Mouse (Mus musculus) midbrain, embryonic 14.5 days (tissue): ENCODE measurements around the gene Gm28308. TPM values are rescaled to one million over a fixed set of nuclear protein-coding genes. Genes with fewer than 3 reads are reported as not detected.

Source experiments
- ATAC-seq: fragments of 200-750 bp; cut with Nextera tagmentation; 2 replicates; pipeline ENCODE4 v1.8.0; 2017; ENCODE audit warnings: moderate number of reproducible peaks, moderate library complexity; ENCODE audit not compliant: low FRiP score, low TSS enrichment
- DNase-seq: peaks from one replicate; pipeline ENCODE4 v3.0.0-alpha.2; 2015
- H3K27ac ChIP-seq: fragments of 300-500 bp; sonication (generic); replicated peaks from 2 replicates; pipeline ENCODE4 v1.5.1; 2014; ENCODE audit warnings: mild to moderate bottlenecking, low read depth, low read length, moderate library complexity
- H3K27me3 ChIP-seq: fragments of 300-500 bp; sonication (generic); 2 replicates; pipeline ENCODE4 v1.6.1; 2014; ENCODE audit warnings: low read length, control low read depth, mixed read lengths; ENCODE audit not compliant: control insufficient read depth, insufficient read depth
- H3K36me3 ChIP-seq: fragments of 300-500 bp; sonication (generic); 2 replicates; pipeline ENCODE4 v1.6.1; 2014; ENCODE audit warnings: low read length, control low read depth; ENCODE audit not compliant: control insufficient read depth, insufficient read depth
- H3K4me1 ChIP-seq: fragments of 300-500 bp; sonication (generic); 2 replicates; pipeline ENCODE4 v1.6.1; 2014; ENCODE audit warnings: mild to moderate bottlenecking, antibody characterized with exemption, low read length, control low read depth; ENCODE audit not compliant: control insufficient read depth, insufficient read depth
- H3K4me2 ChIP-seq: fragments of 300-500 bp; sonication (generic); 2 replicates; pipeline ENCODE4 v1.6.1; 2014; ENCODE audit warnings: mild to moderate bottlenecking, low read length, moderate library complexity
- H3K4me3 ChIP-seq: fragments of 300-500 bp; sonication (generic); replicated peaks from 2 replicates; pipeline ENCODE4 v1.5.1; 2014; ENCODE audit warnings: low read depth, low read length
- H3K9ac ChIP-seq: fragments of 300-500 bp; sonication (generic); replicated peaks from 2 replicates; pipeline ENCODE4 v1.6.1; 2014; ENCODE audit warnings: mild to moderate bottlenecking, low read length, moderate library complexity
- H3K9me3 ChIP-seq: fragments of 300-500 bp; sonication (generic); 2 replicates; pipeline ENCODE4 v1.6.1; 2016; ENCODE audit warnings: low read length, control low read depth, mixed read lengths; ENCODE audit not compliant: control insufficient read depth
- WGBS: fragments of 180-500 bp; shearing (Covaris S2); extraction: QIAGEN DNeasy Blood & Tissue Kit; methylation state at CpG from one replicate; pipeline ENCODE4 v1.1.7; 2014; 5-methylcytosine and 5-hydroxymethylcytosine counted together
- polyA plus RNA-seq: library from polyadenylated mRNA; unstranded; fragments of >200 nt; fragmentation: Nextera tagmentation; extraction: Ambion mirVana; gene quantifications from 2 replicates; pipeline ENCODE4 v1.2.1, GENCODE M21; 2014

The Gm28308 gene
- polyA plus RNA-seq, 1 experiment from 2014 or later = not detected

DNA sequence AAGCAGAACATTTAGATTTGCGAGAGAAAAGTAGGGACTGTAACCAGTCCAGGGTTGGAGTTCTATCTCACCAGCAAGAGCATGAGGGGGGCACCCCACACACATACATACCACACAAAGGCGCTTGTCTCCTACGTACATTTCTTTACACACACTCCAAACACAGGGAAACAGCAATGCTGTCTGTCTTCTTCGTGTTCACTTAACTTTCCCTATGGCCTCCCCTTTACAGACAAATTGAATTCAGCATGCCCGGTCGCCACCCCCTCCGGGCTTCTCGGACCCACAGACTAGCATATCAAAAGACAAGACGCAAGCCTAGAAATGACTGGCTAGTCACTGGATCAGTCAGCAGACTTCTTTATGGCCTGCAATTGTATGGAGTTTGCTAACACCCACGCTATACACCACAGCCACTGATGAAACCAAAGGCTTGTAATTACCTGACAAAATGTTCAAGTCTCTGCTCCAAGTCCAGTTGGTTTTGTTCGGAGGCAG lies 32.9 kb downstream of the Gm28308 start:
- H3K27me3 ChIP-seq = peaks cover 100% of the 10 kb centered on the region
- no peaks in the 10 kb centered on the region for H3K4me1 ChIP-seq
- H3K4me3 ChIP-seq = no peak overlapping the region
- no peak overlapping the region for H3K4me2 ChIP-seq
- H3K9me3 ChIP-seq = no peaks in the 10 kb centered on the region
- DNase-seq (no peak), ATAC-seq (no peak)
- H3K36me3 ChIP-seq = no peaks in the 10 kb centered on the region
- 2% methylated on average over 11 of the region's 11 CpGs for WGBS
- H3K27ac ChIP-seq = no peak overlapping the region
- no peak overlapping the region for H3K9ac ChIP-seq

DNA sequence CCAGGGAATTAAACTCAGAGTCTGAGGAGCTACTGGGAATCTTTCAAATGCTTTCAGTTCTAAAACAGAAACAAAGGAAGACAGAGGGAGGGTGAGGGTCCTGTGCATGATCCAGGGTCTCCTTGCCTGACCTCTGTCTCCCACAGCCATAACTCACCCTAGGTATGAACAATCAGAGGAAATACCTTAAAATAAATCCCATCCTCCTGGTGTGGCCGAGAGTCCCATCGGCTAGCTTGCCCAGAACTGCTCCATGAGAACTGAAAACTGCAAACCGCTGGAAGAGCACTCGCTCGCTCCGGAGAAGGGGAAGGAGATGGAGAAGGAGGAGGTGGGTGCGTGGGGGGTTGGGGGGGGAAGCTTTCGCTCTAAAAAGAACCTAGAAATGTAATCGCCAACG lies 33.4 kb downstream of the Gm28308 start:
- Histone ChIP-seq H3K4me1 (no peaks in the 10 kb centered on the region), H3K36me3 (no peaks in the 10 kb centered on the region), H3K27ac (no peak overlapping the region), H3K9ac (no peak overlapping the region), H3K27me3 (peaks cover 100% of the 10 kb centered on the region), H3K4me3 (no peak overlapping the region), H3K4me2 (no peak overlapping the region), H3K9me3 (no peaks in the 10 kb centered on the region)
- no peak for ATAC-seq
- no peak for DNase-seq
- WGBS = under 1% methylated on average over 10 of the region's 10 CpGs

DNA sequence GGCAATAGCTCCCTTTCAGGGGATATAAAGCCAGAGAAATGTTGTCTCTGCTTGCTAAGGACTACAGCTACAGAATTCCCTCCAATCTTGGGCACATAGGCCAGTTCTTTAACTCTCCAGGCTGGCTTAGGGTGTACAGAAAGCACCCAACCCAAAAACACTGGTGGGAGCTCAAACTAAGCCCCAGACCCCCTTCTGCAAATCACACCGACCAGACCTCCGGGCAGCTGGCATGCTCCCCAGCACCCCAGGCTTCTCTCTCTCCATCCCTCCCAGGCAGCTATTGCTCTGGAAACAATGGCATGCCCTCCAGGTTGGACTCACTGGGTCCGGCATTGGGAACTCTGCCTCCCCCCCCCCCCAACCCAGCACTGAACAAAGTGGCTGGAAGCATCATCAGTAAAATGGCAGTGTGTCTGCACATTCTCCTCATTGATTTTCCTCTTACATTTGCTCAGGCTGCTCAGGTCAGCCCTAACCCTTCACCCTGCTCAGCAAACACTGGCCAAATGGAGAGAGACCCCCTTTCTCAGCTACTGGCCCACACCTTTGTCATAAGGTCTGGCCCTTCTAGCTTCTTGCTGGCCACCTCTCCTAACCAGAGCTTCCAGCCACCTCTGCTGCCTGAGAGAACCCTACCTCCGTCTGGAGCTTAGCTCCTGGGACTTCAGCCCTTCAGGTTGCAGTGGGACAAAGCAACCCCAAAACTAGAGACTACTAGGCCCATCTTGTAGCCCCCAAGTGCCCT lies 34.0 kb downstream of the Gm28308 start:
- H3K4me1 ChIP-seq = no peaks in the 10 kb centered on the region
- no peaks in the 10 kb centered on the region for H3K9me3 ChIP-seq
- peaks cover 99% of the 10 kb centered on the region for H3K27me3 ChIP-seq
- WGBS = 1% methylated on average over 4 of the region's 4 CpGs
- H3K9ac ChIP-seq = no peak overlapping the region
- DNase-seq (no peak), ATAC-seq (no peak)
- H3K4me2 ChIP-seq = no peak overlapping the region
- H3K4me3 ChIP-seq = no peak overlapping the region
- H3K27ac ChIP-seq = no peak overlapping the region
- H3K36me3 ChIP-seq = no peaks in the 10 kb centered on the region

DNA sequence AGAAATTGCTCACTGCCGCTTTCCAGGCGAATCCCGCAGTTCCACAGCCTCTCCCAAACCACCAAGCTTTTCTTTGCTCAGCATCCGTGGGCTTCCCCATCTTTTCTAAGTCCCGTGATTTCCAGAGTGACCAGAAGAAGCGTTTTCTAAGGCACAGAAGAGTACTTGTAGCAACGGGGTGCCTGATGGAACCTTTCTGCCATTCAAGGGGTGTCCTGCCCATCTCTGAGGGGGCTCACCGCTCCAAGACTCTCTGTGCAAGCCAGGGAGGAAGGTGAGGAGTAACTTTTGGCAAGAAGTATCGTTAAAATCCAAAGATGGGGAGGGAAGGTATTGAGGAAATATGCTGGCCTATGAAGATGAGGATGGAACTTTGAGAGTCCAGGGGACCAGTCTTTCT lies 35.3 kb downstream of the Gm28308 start:
- Histone ChIP-seq H3K9me3 (no peaks in the 10 kb centered on the region), H3K27ac (no peak overlapping the region), H3K4me3 (no peak overlapping the region), H3K9ac (no peak overlapping the region), H3K36me3 (no peaks in the 10 kb centered on the region), H3K27me3 (peaks cover 99% of the 10 kb centered on the region), H3K4me2 (no peak overlapping the region), H3K4me1 (no peaks in the 10 kb centered on the region)
- ATAC-seq = no peak
- WGBS = 1% methylated on average over 9 of the region's 9 CpGs
- DNase-seq = no peak

DNA sequence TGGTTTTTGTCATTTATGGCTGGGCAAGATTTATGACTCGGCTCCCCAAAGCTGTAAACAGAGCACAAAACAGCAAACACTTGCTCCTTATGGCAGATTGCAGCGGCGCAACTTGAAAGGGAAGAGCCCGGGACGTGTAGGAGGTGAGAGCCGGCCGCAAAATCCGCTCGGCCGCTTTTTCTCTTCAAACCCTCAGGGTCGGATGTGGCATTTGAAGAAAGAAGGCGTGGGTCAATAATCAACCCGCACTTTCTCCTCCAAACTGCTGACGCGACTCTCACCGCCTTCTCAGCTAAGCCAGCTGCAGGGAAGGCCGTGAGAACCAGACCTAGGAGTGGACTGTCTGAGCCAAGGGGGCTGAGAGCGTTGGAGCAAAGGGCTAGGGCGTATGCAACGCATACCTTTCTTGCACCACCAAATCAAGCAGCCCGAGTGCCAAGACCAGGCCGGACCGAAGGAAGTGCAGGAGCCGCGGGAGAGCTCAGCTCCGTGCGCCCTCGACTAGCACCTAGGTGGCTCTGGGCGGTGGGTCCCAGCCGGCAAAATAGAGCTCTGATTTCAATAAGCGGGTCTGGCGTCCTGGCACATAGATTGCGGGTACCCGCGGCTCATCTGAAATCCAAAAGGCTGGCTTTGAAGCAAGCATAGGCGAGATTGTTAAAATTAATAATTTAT lies 35.9 kb downstream of the Gm28308 start, which contains the start of gene 5730596B20Rik:
Gene 5730596B20Rik, plus strand, starts transcription at position 438 of the 675 bp plus-strand sequence.
- Histone ChIP-seq H3K4me3 (no peak within 1 kb of the TSS), H3K27ac (no peak within 1 kb of the TSS), H3K9ac (no peak within 1 kb of the TSS), H3K9me3 (no peaks in the 10 kb centered on the region), H3K27me3 (peaks cover 99% of the 10 kb centered on the region), H3K4me1 (no peaks in the 10 kb centered on the region), H3K4me2 (no peak within 1 kb of the TSS), H3K36me3 (no peaks in the 10 kb centered on the region)
- under 1% methylated on average over 36 of the region's 36 CpGs for WGBS
- DNase-seq (no peak), ATAC-seq (no peak)

DNA sequence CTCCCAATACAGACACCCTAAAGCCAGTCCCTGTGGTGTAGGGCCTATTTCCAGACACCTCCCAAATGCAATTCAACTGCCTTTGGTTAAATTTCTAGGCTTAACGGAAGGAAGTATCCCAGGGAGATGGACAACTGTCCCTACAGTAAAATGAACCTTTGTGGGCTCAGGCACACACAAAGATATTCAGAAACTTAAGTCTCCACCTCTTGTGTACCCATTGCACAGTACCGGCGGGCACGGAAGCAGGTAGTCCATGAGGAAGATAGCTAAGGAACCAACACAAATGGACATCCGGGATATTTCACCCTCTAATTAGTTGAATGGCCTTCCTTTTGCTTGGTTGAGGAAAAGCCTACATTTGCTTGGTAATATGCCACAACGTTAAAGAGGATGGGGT lies 36.7 kb downstream of the Gm28308 start:
- Histone ChIP-seq H3K4me3 (no peak overlapping the region), H3K9ac (no peak overlapping the region)
- DNase-seq = no peak

DNA sequence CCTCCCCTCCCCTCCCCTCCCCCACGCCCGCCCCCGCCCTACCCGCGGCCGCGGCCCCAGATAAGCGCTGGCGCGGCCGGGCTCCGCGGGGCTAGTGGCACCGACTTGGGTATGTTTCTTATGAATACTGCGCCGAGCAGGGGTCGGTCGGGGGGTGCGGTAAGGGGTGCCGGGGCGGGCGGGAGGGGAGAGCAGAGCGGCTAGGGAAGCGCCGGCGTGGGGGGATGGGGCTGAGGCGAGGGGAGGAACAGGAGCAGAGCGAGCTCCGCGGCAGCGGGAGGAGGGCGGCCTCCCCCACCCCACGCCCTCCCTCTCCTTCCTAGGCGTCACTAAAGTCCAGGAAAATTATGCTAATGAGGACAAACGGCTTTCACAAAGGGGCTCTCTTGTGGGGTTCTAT lies 37.3 kb downstream of the Gm28308 start:
- ATAC-seq (no peak), DNase-seq (no peak)
- Histone ChIP-seq H3K36me3 (no peaks in the 10 kb centered on the region), H3K27ac (no peak overlapping the region), H3K9me3 (no peaks in the 10 kb centered on the region), H3K27me3 (peaks cover 99% of the 10 kb centered on the region), H3K4me1 (no peaks in the 10 kb centered on the region), H3K9ac (no peak overlapping the region), H3K4me2 (no peak overlapping the region), H3K4me3 (no peak overlapping the region)
- WGBS = 2% methylated on average over 29 of the region's 35 CpGs

More for the DNA sequence above, 36.7 kb downstream of the Gm28308 start:
- no peaks in the 10 kb centered on the region for H3K4me1 ChIP-seq
- ATAC-seq = no peak
- H3K27me3 ChIP-seq = peaks cover 99% of the 10 kb centered on the region
- H3K9me3 ChIP-seq = no peaks in the 10 kb centered on the region
- WGBS = 2% methylated on average over 6 of the region's 6 CpGs
- H3K27ac ChIP-seq = no peak overlapping the region
- H3K4me2 ChIP-seq = no peak overlapping the region
- H3K36me3 ChIP-seq = no peaks in the 10 kb centered on the region

DNA sequence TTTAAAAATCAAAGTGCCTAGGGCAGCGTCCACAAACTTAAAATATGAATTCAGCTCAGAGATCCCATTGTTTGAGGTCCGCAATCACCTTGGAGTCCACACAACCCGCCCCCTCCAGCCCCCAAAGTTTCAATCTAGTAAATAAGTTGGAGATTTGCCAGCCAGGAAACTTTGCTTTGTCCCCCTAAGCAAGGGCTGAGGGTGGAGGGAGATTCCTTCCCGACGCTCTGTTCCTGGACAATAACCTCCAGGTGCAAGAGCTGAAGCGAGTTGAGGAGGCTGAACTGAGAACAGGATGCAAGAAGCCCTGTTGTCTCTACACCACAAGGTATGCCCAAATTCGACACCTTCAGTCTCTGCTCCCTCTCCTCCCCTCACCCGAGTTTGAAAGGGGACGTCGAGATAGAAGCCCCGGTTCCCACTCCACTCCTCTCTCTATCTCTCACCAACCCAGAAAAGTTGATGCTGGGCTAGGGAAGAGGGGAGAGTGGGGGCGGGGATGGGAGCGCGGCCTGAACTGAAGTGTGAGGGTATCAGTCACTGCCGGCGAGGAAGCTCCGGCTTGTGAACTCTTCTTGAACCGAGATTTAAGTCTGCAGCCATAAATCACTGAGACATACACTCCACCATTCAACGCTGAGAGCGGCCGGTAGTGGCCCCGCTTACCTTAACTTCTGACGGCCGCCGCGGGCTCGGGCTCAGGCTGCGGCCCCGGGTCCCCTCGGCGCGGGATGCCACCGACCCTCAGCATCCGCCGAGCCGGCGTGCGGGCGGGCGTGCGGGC lies 38.0 kb downstream of the Gm28308 start:
- DNase-seq (no peak), ATAC-seq (no peak)
- H3K4me2 ChIP-seq = no peak overlapping the region
- H3K4me3 ChIP-seq = no peak overlapping the region
- no peaks in the 10 kb centered on the region for H3K4me1 ChIP-seq
- H3K27ac ChIP-seq = no peak overlapping the region
- peaks cover 99% of the 10 kb centered on the region for H3K27me3 ChIP-seq
- H3K9me3 ChIP-seq = no peaks in the 10 kb centered on the region
- WGBS = under 1% methylated on average over 41 of the region's 41 CpGs
- no peaks in the 10 kb centered on the region for H3K36me3 ChIP-seq
- H3K9ac ChIP-seq = no peak overlapping the region
